ENCODE assay signal across 25 mouse cellular contexts in the genomic region with DNA sequence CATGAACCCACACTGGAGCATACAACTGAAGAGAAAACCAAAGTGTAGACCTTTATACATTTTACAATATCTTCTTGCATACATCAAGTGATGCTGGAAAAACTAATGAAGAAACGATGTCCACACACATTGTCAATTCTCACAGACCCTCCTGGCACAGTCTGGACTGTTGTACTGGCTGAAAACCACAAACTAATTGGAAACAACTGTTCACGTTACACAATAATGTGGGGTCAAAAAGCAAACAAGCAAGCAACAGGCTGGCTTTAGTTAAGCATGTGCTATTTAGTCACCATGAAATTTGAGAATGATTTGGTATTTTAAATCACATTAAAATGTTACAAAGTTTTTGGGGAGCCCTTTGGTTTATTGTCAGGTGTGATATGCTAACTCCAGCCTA.
A peak's percentile ranks its signal among the peaks of the same experiment; 100 is the strongest.
DNase-seq lines count a peak whose midpoint lies in the region; ATAC-seq lines count a peak whose summit lies in the region.
"Had no signal": no experiment of that assay in that cellular context is flagged by ENCODE, and none has a peak within 500 bp of the region (broad histone marks: within the 10 kb centered on the region; RNA-seq: fewer than 3 reads in every experiment).

No protein-coding gene starts in this region.

- H3K9me3 ChIP-seq in heart, embryonic 12.5 days (replicated peaks), result no peaks in the 10 kb centered on the region; the same call in 1 of the 2 replicates
- no peaks in the 10 kb centered on the region for H3K9me3 ChIP-seq in embryonic facial prominence, embryonic 13.5 days
- H3K9me3 ChIP-seq in limb, embryonic 11.5 days (ENCODE audit: control insufficient read depth, low read length), result no peaks in the 10 kb centered on the region
- H3K9me3 ChIP-seq: forebrain, embryonic 12.5 days; heart, embryonic 10.5 days; lung, embryonic 15.5 days; midbrain, embryonic 10.5 days had no signal

- ATAC-seq in heart, embryonic 12.5 days (ENCODE audit: insufficient number of reproducible peaks, low FRiP score), result no peak
- peak; percentile 75; the same call in 1 of the 2 replicates for ATAC-seq in embryonic facial prominence, embryonic 13.5 days (ENCODE audit: insufficient number of reproducible peaks, insufficient read depth, low FRiP score, low TSS enrichment, low read depth)
- ATAC-seq in limb, embryonic 11.5 days (ENCODE audit: insufficient number of reproducible peaks, low FRiP score, low TSS enrichment, low read depth), result peak; percentile 84
- ATAC-seq: Patski had no signal

- H3K4me3 ChIP-seq in heart, embryonic 12.5 days, result no peak overlapping the region
- H3K4me3 ChIP-seq in embryonic facial prominence, embryonic 13.5 days, result no peak overlapping the region
- H3K4me3 ChIP-seq in limb, embryonic 11.5 days (ENCODE audit: low read depth, low read length), result no peak overlapping the region
- H3K4me3 ChIP-seq: forebrain, embryonic 12.5 days; heart, embryonic 10.5 days; lung, embryonic 15.5 days; midbrain, embryonic 10.5 days had no signal

- no peak overlapping the region for H3K27ac ChIP-seq in heart, embryonic 12.5 days (ENCODE audit: poor library complexity, severe bottlenecking)
- no peak overlapping the region for H3K27ac ChIP-seq in embryonic facial prominence, embryonic 13.5 days
- H3K27ac ChIP-seq in limb, embryonic 11.5 days (replicated peaks; ENCODE audit: low read depth, low read length), result no peak overlapping the region
- H3K27ac ChIP-seq: forebrain, embryonic 12.5 days; heart, embryonic 10.5 days; liver, embryonic 14.5 days; lung, embryonic 15.5 days; midbrain, embryonic 10.5 days had no signal

- no peaks in the 10 kb centered on the region for H3K4me1 ChIP-seq in heart, embryonic 12.5 days (replicated peaks)
- H3K4me1 ChIP-seq in embryonic facial prominence, embryonic 13.5 days, result peaks cover 11% of the 10 kb centered on the region; the same call in 1 of the 2 replicates
- peaks cover 3% of the 10 kb centered on the region; the same call in 1 of the 2 replicates for H3K4me1 ChIP-seq in limb, embryonic 11.5 days (ENCODE audit: control insufficient read depth, insufficient read depth, low read length)
- H3K4me1 ChIP-seq: forebrain, embryonic 12.5 days; heart, embryonic 10.5 days; lung, embryonic 15.5 days; midbrain, embryonic 10.5 days had no signal

- 79% methylated on average over 2 of the region's 2 CpGs for WGBS in heart, embryonic 12.5 days
- whole genome bisulfite sequencing in embryonic facial prominence, embryonic 13.5 days, result 25% methylated on average over 2 of the region's 2 CpGs
- WGBS in limb, embryonic 11.5 days, result 16% methylated on average over 2 of the region's 2 CpGs

- no peak overlapping the region for H3K9ac ChIP-seq in heart, embryonic 12.5 days
- H3K9ac ChIP-seq in embryonic facial prominence, embryonic 13.5 days, result no peak overlapping the region
- H3K9ac ChIP-seq in limb, embryonic 11.5 days (ENCODE audit: low read length), result no peak overlapping the region
- H3K9ac ChIP-seq: forebrain, embryonic 12.5 days; liver, embryonic 14.5 days; lung, embryonic 15.5 days had no signal

- peak; percentile 8 to 11 for DNase-seq in heart, adult 18-20 months
- DNase-seq in limb, embryonic 11.5 days (ENCODE audit: low spot score), result no peak
- no peak for DNase-seq in MN1 (ENCODE audit: low spot score)
- no peak for DNase-seq in cerebellum, postnatal 4 days (ENCODE audit: low spot score in 2 of 2)
- DNase-seq in ovary, postnatal 36 days (ENCODE audit: low spot score), result no peak
- DNase-seq: adrenal gland, postnatal 10 days; B cell, adult 2 months; cerebellum, adult 11 months; cerebellum, postnatal 14 days; gastrocnemius, postnatal 36 days; heart, postnatal 10 days; kidney, adult 9 months; kidney, postnatal 36 days; layer of hippocampus, adult 9-11 months; lung, postnatal 4 days; thymus, adult 18-20 months; thymus, postnatal 4 days had no signal

- no peaks in the 10 kb centered on the region for H3K27me3 ChIP-seq in heart, embryonic 12.5 days (replicated peaks)
- H3K27me3 ChIP-seq in embryonic facial prominence, embryonic 13.5 days, result no peaks in the 10 kb centered on the region
- H3K27me3 ChIP-seq in limb, embryonic 11.5 days (ENCODE audit: control insufficient read depth, insufficient read depth, low read length), result no peaks in the 10 kb centered on the region
- H3K27me3 ChIP-seq: forebrain, embryonic 12.5 days; lung, embryonic 15.5 days had no signal

- H3K36me3 ChIP-seq in heart, embryonic 12.5 days, result no peaks in the 10 kb centered on the region
- no peaks in the 10 kb centered on the region for H3K36me3 ChIP-seq in embryonic facial prominence, embryonic 13.5 days
- no peaks in the 10 kb centered on the region for H3K36me3 ChIP-seq in limb, embryonic 11.5 days (ENCODE audit: control insufficient read depth, insufficient read depth, low read length)
- H3K36me3 ChIP-seq: forebrain, embryonic 12.5 days; heart, embryonic 10.5 days; lung, embryonic 15.5 days; midbrain, embryonic 10.5 days had no signal

- H3K4me2 ChIP-seq in heart, embryonic 12.5 days, result no peak overlapping the region
- no peak overlapping the region for H3K4me2 ChIP-seq in embryonic facial prominence, embryonic 13.5 days
- H3K4me2 ChIP-seq in limb, embryonic 11.5 days (ENCODE audit: low read depth, severe bottlenecking), result no peak overlapping the region
- H3K4me2 ChIP-seq: forebrain, embryonic 12.5 days; lung, embryonic 15.5 days had no signal

Comparison
In these comparisons a context has a peak if more than half of its experiments do, and no peak if none do; other contexts are left out.
1. DNase-seq: peak in heart, adult 18-20 months (2 of 2); none in limb, embryonic 11.5 days (single experiment), MN1 (single experiment), cerebellum, postnatal 4 days (0 of 2) and ovary, postnatal 36 days (single experiment).